Mouse (Mus musculus) ES-Bruce4 (cell line): Measurements from ENCODE around the gene Tpst1. TPM values are rescaled to one million over a fixed set of nuclear protein-coding genes. Genes with fewer than 3 reads are reported as not detected.

ENCODE experiments used
- H3K27ac ChIP-seq: 2 replicates; pipeline ENCODE4 v1.5.1; 2012; ENCODE audit warnings: low read length, inconsistent platforms; ENCODE audit not compliant: insufficient read depth
- H3K27me3 ChIP-seq: 2 replicates; pipeline ENCODE4 v1.6.1; 2012; ENCODE audit warnings: mild to moderate bottlenecking, low read length, inconsistent platforms; ENCODE audit not compliant: control insufficient read depth, poor library complexity, insufficient read depth, severe bottlenecking
- H3K36me3 ChIP-seq: 2 replicates; pipeline ENCODE4 v1.6.1; 2012; ENCODE audit warnings: inconsistent platforms, mild to moderate bottlenecking, low read length, moderate library complexity; ENCODE audit not compliant: control insufficient read depth, poor library complexity, insufficient read depth, severe bottlenecking
- H3K4me1 ChIP-seq: one replicate; pipeline ENCODE4 v1.8.1; 2011; ENCODE audit warnings: low read length; ENCODE audit not compliant: control insufficient read depth, insufficient read depth
- H3K4me3 ChIP-seq: 2 replicates; pipeline ENCODE4 v1.5.1; 2011; ENCODE audit warnings: low read depth, mild to moderate bottlenecking, low read length
- H3K9ac ChIP-seq: 2 replicates; pipeline ENCODE4 v1.6.1; 2012; ENCODE audit warnings: low read depth, mild to moderate bottlenecking, inconsistent platforms; ENCODE audit not compliant: poor library complexity, severe bottlenecking
- H3K9me3 ChIP-seq: replicated peaks from 2 replicates; pipeline ENCODE4 v1.6.1; 2012; ENCODE audit warnings: mild to moderate bottlenecking, low read length, inconsistent platforms; ENCODE audit not compliant: control insufficient read depth, poor library complexity, insufficient read depth, severe bottlenecking
- CTCF ChIP-seq: IDR thresholded peaks from one replicate; pipeline ENCODE4 v1.8.1; 2011; ENCODE audit warnings: low read depth, low read length
- EP300 ChIP-seq: IDR thresholded peaks from 2 replicates; pipeline ENCODE4 v1.6.1; 2011; ENCODE audit warnings: low read depth, low read length; ENCODE audit not compliant: insufficient read depth
- POLR2A ChIP-seq: IDR thresholded peaks from one replicate; pipeline ENCODE4 v1.8.1; 2011; ENCODE audit warnings: low read length; ENCODE audit not compliant: insufficient read depth
- polyA plus RNA-seq: library from polyadenylated mRNA; stranded (reverse); fragments of >200 nt; gene quantifications from 2 replicates; pipeline ENCODE4 v1.2.4, GENCODE M21; 2011; ENCODE audit warnings: low read depth; ENCODE audit not compliant: missing spikeins, insufficient read depth, insufficient read length

Tpst1 gene
- polyA plus RNA-seq, 1 experiment: 44.8 TPM

- TF ChIP-seq POLR2A (no peak), EP300 (no peak), CTCF (no peak)
- no peaks in the 10 kb centered on the region for H3K9me3 ChIP-seq
- no peak overlapping the region for H3K4me3 ChIP-seq
- H3K4me1 ChIP-seq: no peaks in the 10 kb centered on the region
- no peak overlapping the region for H3K27ac ChIP-seq
- H3K36me3 ChIP-seq: peaks cover 10% of the 10 kb centered on the region; the same call in 1 of the 2 replicates
- H3K27me3 ChIP-seq: no peaks in the 10 kb centered on the region
- no peak overlapping the region for H3K9ac ChIP-seq
These were observed 37.7 kb downstream of the Tpst1 start for GRCm38 (mm10) chr5:130110632-130111464.

DNA sequence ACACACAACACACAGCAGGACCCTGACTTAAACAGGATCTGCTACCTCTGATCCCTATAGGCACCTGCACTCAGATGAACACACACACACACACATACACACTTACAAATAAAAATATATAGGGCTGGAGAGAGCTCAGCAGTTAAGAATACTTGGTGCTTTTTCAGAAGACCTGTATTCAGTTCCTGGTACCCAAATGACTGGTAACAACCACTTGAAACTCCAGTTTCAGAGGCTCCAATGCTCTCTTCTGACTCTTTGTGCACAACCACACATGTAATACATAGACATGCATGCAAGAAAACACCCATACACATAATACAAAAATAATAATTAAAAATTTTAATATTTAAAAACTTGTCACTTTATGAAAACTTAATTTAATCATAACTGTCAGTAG, 39.5 kb downstream of the Tpst1 start:
- Histone ChIP-seq H3K9me3 (no peaks in the 10 kb centered on the region), H3K27me3 (no peaks in the 10 kb centered on the region), H3K36me3 (peaks cover 9% of the 10 kb centered on the region; the same call in 1 of the 2 replicates), H3K27ac (no peak overlapping the region), H3K9ac (no peak overlapping the region), H3K4me1 (no peaks in the 10 kb centered on the region), H3K4me3 (no peak overlapping the region)
- TF ChIP-seq POLR2A (no peak), CTCF (no peak), EP300 (no peak)

GRCm38 (mm10) chr5:130116116-130116515, 43.0 kb downstream of the Tpst1 start:
- no peak overlapping the region for H3K9ac ChIP-seq
- H3K27me3 ChIP-seq: no peaks in the 10 kb centered on the region
- no peak overlapping the region for H3K4me3 ChIP-seq
- H3K4me1 ChIP-seq: no peaks in the 10 kb centered on the region
- no peaks in the 10 kb centered on the region for H3K9me3 ChIP-seq
- H3K36me3 ChIP-seq: peaks cover 4% of the 10 kb centered on the region; the same call in 1 of the 2 replicates
- TF ChIP-seq EP300 (no peak), POLR2A (no peak), CTCF (no peak)
- H3K27ac ChIP-seq: no peak overlapping the region

DNA sequence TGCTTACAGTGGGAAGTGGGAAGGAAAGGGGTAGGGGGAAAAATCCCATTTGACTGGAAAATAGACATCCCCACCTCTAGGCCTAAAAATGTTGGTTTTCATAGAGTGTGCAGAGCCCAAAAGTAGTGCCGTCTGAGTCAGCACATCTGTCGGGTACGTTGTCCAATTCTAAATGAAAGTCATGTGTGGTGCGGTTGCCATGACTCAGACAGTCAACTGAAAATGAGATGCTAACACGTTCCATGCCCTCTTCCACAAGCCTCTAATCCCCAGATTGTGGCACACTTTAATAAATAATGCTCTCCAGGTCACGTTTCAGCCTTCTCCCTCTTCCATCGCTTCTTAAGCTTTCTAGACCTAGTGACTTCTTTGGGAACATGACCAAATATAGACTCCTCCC, 43.7 kb downstream of the Tpst1 start:
- Histone ChIP-seq H3K27ac (no peak overlapping the region), H3K36me3 (peaks cover 4% of the 10 kb centered on the region; the same call in 1 of the 2 replicates), H3K27me3 (no peaks in the 10 kb centered on the region), H3K9me3 (no peaks in the 10 kb centered on the region), H3K9ac (no peak overlapping the region), H3K4me3 (no peak overlapping the region), H3K4me1 (no peaks in the 10 kb centered on the region)
- TF ChIP-seq CTCF: no peak

- no peak overlapping the region for H3K27ac ChIP-seq
- TF ChIP-seq POLR2A: no peak
- TF ChIP-seq CTCF: no peak
- no peak for TF ChIP-seq EP300
- H3K9me3 ChIP-seq: no peaks in the 10 kb centered on the region
- H3K27me3 ChIP-seq: no peaks in the 10 kb centered on the region
- peaks cover 4% of the 10 kb centered on the region; the same call in 1 of the 2 replicates for H3K36me3 ChIP-seq
- H3K4me1 ChIP-seq: no peaks in the 10 kb centered on the region
- no peak overlapping the region for H3K9ac ChIP-seq
- no peak overlapping the region for H3K4me3 ChIP-seq
These were observed 44.8 kb downstream of the Tpst1 start for GRCm38 (mm10) chr5:130117932-130118331.

DNA sequence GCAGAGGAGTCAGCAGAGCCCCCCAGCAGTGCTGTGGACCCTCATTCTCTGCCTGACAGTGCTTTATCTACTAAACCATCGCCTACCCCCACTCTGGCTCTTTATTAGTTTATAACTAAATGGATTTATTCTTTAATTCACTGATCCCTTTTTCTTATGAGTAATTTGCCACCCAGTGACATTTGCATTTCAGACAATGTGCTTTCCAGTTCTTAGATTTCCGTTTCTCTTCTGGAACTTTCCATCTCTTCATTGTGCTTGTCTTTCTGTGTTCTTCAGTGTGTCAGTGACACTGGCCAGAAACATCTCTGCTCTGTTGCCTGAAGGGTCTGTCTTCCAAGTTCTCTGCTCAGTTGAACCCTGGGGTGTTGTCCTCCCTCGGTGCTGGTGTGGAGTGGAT, 46.1 kb downstream of the Tpst1 start:
- Histone ChIP-seq H3K27ac (no peak overlapping the region), H3K36me3 (peaks cover 4% of the 10 kb centered on the region; the same call in 1 of the 2 replicates), H3K9ac (no peak overlapping the region), H3K27me3 (no peaks in the 10 kb centered on the region), H3K4me3 (no peak overlapping the region), H3K9me3 (no peaks in the 10 kb centered on the region), H3K4me1 (no peaks in the 10 kb centered on the region)
- TF ChIP-seq CTCF (no peak), POLR2A (no peak), EP300 (no peak)
